Mouse (Mus musculus) cerebellum, adult 18-20 months (tissue): ENCODE measurements around the gene Dock8.

Experiments
- DNase-seq, 2 experiments: peaks; one replicate each; pipeline ENCODE4 v3.0.0; 2021

The Dock8 gene

GRCm38 (mm10) chr19:24999201-24999886, at the start of gene Dock8:
Gene Dock8, plus strand, starts transcription at chr19:24999534.
- peak in 1 of 2 experiments; percentile 22 for DNase-seq

GRCm38 (mm10) chr19:24958531-24958930, 40.8 kb upstream of the Dock8 start:
- DNase-seq, result peak; percentile 10 to 14

GRCm38 (mm10) chr19:24961172-24961962, 38.0 kb upstream of the Dock8 start, which contains the start of gene Cbwd1:
Gene Cbwd1, minus strand, starts transcription at chr19:24961610.
- DNase-seq, result peak; percentile 92 to 95

- no peak for DNase-seq
Measured at GRCm38 (mm10) chr19:24966203-24966602, 33.1 kb upstream of the Dock8 start.

GRCm38 (mm10) chr19:24966941-24967340, 32.4 kb upstream of the Dock8 start:
- DNase-seq, result no peak

- DNase-seq, result no peak
Measured at GRCm38 (mm10) chr19:24971307-24971706, 28.0 kb upstream of the Dock8 start.

GRCm38 (mm10) chr19:24972701-24973390, 26.5 kb upstream of the Dock8 start:
- DNase-seq, result no peak

- DNase-seq, result no peak
Measured at GRCm38 (mm10) chr19:24977991-24978390, 21.3 kb upstream of the Dock8 start.

- DNase-seq, result no peak
Measured at GRCm38 (mm10) chr19:24978852-24979842, 20.2 kb upstream of the Dock8 start.

GRCm38 (mm10) chr19:24981294-24981693, 18.0 kb upstream of the Dock8 start:
- DNase-seq, result peak; percentile 43 to 51

- no peak for DNase-seq
Measured at GRCm38 (mm10) chr19:24983050-24983449, 16.3 kb upstream of the Dock8 start.

- DNase-seq, result no peak
Measured at GRCm38 (mm10) chr19:24983857-24984498, 15.4 kb upstream of the Dock8 start.

- DNase-seq, result no peak
Measured at GRCm38 (mm10) chr19:24985045-24985444, 14.3 kb upstream of the Dock8 start.

GRCm38 (mm10) chr19:24987355-24987754, 12.0 kb upstream of the Dock8 start:
- DNase-seq, result no peak

GRCm38 (mm10) chr19:24988831-24989230, 10.5 kb upstream of the Dock8 start:
- no peak for DNase-seq

GRCm38 (mm10) chr19:24990138-24990822, 9.1 kb upstream of the Dock8 start:
- no peak for DNase-seq

- DNase-seq, result no peak
Measured at GRCm38 (mm10) chr19:24993526-24993925, 5.8 kb upstream of the Dock8 start.

GRCm38 (mm10) chr19:24994900-24995299, 4.4 kb upstream of the Dock8 start:
- DNase-seq, result no peak

GRCm38 (mm10) chr19:24996815-24997704, 2.3 kb upstream of the Dock8 start:
- DNase-seq, result no peak

- no peak for DNase-seq
Measured at GRCm38 (mm10) chr19:24998561-24998960, 773 bp upstream of the Dock8 start.
